Mouse (Mus musculus) thymus, postnatal 0 days (tissue): ENCODE results near the gene Rnd3. TPM values are rescaled to one million over a fixed set of nuclear protein-coding genes. Genes with fewer than 3 reads are reported as not detected.

ENCODE experiments used
- DNase-seq: peaks from one replicate; pipeline ENCODE4 v3.0.0-alpha.2; 2015; ENCODE audit warnings: low spot score
- polyA plus RNA-seq: library from polyadenylated mRNA; unstranded; fragments of >200 nt; fragmentation: Nextera tagmentation; extraction: Ambion mirVana; gene quantifications from 2 replicates; pipeline ENCODE4 v1.2.1, GENCODE M21; 2015

Rnd3 gene
- 7.4 and 7.8 TPM in 2 replicates for polyA plus RNA-seq

DNA sequence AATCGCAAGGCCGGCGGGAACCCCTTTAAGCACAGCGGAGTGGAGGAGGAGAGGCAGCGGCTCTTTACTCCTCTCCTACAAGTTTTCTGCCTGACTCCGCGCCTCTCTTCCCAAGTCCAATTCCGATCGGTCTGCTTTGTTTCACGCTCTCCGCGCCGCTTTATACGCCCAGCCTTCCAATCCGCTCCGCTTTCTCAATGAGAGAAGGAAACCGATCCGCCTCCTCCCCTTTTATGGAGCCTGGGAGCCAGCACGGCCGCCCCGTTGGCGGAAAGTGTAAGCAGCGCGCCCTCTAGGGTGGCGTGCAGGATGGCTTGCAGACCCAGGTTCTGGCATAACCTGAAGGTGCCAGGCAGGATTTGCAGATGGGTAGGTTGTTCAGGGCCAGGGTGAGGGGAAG is at the start of gene Rnd3:
Rnd3 (minus strand) TSS at position 137 of the 400 bp plus-strand sequence.
- DNase-seq: peak; percentile 57

DNA sequence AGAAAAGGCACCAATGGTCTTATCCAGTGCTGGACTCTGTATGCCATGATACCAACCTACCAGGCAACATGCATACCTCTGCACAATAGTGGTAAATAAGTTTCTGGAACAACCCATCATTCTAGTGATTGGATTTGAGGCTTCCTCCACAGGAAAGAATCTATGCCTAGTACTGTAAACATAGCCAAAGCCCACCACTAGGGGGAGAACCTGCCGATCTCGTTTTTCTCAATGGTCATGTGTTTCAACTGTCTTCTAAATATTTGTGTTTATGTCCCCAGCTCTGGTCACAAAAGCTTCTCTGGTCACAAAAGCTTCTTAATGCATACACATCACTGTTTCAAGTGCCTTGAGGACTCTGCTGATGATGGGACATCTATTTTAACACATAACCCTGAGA is 43.4 kb upstream of the Rnd3 start:
- DNase-seq: no peak

DNA sequence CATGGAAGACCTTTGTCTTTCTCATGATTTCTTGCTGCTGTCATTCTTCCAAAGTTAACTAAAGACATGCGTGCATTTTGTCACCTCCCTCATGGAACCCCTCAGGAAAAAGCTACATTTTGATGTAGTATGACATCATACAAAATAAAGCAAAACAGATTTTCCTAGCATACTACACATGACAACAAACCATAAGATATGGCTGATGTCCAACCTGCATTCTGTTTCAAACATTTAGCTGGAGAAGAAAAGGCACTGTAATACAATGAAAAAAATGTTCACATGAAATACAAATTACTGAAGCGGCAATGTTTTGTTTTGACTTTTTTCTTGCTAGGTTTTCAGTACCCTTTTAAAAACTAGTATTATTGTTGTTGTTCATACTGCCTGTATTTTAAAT is 36.9 kb upstream of the Rnd3 start:
- no peak for DNase-seq

DNA sequence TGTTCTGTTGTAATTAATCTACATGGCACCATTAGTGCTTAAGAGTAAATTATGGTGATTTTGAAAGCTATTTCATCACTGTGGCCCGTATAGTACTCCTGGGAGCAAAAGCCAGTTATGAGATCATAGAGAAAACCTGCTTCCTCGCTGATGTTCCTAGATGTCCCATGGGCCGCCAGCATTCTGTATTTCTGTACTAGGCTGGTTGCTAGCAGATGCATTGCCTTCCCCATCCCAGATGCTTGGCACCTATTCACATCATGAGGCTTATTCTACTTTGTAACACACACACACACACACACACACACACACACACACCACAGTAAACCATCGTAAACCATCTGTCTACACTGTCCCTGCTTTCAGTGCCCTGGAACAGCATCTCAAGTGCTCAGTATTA is 34.1 kb upstream of the Rnd3 start:
- no peak for DNase-seq

DNA sequence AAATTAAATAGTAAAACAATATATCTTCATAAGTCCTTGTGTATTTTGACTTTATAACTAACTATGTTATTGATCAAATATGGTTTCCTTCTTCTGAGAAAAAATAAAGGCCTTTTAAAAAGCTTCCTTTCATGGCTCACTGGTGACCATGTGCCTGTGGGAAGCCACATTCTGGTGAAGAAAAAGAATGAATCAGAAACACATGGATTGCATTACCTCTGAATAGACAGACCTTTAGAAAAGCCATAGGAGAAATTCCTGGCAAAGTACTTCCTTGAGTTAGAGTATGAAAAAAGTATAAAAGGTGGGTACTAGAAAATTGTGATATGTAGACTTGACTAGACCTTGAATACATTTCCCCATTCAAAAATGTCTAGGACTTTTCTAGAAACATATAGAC is 32.5 kb upstream of the Rnd3 start:
- DNase-seq: no peak

DNA sequence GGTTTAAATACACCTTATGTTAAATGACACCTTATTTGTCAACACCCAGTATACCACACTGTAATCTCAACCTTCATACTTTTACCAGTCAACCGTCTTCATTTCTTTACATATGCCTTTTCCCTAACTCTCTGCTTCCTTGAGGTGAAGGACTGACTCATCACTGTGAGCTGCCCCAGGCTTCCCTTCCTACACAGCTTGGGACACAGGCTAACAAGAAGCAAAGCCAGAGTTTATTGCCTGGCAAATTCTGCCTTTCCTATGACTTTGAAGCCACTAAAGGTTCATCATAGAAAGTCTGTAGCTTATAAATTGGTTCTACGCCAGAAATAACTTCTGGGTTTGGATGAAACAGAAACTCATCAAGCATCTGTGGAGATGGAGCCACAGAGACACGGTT is 30.2 kb upstream of the Rnd3 start:
- DNase-seq: no peak

DNA sequence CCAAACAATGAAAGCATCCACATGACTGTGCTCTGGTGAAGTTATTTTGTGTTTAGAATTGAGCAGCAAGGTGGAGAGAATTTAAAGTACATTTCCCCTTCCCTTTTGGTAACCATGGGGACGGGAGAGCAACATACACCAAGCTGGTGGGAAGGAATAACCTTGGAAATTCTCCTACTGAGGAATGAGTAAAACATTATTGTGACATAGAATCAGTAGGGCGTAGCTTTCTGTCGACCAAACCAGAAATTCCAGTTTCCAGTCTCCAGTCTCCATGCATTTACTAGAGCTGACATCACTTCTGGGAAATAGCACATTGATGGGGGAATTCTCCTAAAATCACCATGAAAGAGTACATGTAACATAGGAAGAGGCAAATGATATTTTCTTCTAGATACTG is 28.7 kb upstream of the Rnd3 start:
- no peak for DNase-seq

DNA sequence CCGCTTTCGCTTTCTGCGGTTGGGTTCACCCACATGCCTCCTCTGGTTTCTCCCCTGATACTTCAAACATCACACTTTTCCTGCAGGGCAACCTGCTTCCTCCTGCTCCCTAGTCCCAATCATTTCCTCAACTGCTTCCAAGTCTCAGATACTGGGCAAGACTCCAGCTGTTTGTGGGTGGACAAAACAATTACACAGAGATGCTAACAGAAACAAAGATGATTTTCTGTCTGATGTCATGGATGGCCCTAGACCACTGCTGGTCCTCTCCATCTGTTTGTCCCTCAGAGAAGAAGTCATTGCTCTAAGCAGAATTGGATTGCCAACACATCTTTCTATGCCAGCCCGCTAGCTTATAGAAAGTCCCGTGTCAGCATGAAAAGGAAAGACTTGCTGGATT is 26.4 kb upstream of the Rnd3 start:
- DNase-seq: no peak

DNA sequence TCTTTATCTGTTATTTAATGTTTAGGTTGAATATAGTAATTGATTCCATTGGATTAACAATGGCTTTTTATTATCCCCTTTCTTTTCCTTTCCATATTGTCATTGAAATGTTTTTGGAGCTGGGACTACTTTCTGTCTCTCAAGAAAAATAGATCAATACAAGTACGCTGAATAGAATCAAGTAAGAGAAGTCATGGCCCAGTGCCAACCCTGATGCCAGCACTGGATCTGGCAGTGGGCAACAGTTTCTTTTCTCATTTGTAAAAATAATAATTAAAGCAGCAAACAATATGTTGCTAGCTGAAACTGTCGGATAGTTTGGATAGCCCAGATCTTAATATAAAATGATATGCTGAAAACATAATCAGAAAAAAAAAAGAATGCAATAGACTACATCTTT is 12.2 kb upstream of the Rnd3 start:
- no peak for DNase-seq

DNA sequence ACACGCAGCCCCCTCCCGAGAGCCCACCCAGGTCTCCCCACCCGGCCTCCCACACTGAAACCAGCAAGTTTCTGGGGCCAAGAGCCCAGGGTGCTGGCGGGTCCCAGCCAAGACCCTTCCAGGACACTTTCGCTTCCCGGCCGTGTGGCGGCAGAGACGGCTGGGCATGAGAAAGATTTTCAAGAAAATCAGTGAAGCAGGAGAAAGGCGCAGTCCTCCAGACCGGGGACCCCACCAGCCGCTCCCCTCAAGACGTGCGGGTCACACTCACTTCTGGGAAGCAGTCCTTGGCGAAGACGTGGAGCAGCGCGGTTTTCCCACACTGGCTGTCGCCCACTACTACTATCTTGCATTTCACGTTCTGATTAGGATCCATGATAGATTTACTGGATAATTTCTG is 457 bp downstream of the Rnd3 start:
- DNase-seq: no peak

DNA sequence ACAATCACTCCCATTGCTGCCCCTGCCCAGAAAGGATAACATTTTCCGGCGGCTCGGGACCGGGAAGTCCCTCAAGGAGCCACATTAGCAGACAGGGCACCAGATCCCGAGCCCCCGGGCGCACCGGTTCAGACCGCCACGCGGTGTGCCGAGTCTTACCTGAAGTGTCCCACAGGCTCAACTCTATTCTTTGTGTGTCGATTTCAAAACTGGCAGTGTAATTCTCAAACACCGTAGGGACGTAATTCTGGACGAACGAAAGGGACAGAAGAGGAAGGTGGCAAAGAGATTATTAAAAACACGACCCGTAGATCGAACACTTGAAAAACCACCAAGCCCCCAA is 875 bp downstream of the Rnd3 start:
- no peak for DNase-seq

DNA sequence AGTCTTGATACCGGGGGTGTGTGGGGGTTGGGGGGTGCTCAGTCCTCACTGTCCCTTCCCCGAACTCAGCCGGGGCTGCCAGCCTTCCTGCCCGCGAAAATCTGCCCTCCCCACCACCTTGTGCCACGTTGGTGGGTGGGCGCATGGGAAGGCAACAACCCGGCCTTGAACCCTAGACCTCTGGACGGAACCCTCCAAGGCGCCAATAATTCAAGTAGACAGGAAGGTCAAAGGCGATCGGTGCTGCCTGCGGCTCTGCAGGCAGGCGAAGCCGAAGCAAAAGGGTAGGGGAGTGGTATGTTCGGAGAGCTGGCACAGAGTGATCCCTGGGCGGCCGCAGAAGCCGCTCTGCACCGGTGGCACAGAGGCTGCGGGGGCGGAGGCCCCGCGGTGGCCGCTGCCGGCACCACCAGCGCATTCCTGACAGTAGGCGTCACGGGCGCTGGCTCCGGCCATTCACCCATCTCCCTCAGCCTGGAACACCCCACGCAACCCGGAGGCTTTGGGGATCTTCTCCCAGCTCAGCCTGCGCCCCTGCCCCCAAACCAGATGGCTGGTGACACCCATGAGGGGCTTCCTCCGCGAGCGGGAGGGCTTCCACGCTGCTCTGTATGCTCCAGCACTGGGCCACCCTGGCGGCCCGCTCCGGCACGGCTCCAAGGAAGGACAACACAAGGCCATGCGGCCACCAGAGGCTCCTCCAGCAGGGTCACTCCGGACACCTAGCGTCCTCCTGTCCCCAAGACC is 1.4 kb downstream of the Rnd3 start:
- peak; percentile 12 for DNase-seq

DNA sequence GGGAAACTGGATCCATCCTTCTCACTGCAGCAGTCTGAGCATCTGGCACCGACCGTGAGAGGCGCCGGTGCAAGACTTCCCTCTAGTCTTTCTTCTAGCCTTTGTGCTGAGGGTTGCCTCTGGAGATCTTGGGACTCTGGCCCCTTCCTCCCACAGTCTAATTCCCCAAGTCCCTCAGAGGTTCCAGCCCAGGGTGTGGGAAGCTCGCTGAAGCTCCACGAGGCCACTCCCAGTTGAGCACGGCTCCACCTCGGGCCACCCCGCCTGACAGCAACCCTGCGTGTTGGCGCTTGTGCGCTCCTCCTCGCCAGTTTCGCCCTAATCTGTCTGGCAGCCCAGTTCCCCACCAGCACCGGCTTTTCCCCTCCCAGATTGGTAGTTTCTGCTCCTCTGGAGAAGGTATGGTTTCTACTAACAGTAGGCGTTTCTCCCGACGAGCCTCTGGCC is 2.0 kb downstream of the Rnd3 start:
- DNase-seq: no peak

DNA sequence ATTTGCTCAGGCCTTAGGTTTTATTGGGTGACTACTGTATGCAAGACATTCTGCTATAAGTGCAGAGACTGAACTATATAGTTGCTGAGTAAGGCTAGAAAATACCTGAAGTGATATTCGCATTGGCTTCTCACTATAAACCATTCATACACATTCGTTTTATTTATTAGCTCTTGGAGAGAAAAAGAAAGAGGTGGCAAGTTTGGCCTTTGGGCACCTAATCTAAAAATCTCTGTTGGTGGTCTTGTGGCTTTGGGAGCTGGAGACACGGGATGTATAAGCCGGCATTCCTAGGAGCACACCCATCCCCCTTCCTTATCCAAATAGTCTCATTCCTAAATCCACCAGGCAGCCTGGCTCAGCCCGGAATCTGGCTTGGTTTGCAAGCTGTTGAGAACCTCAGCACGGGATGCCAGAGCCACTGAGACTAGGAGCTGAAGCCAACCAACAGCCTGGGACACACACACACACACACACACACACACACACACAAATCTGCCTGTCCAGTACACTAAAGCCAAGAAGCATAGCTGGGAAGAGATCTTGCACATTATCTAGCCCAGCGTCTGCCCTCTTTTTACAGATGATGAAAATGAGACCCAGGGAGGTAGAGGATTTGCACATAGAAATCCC is 3.0 kb downstream of the Rnd3 start:
- no peak for DNase-seq

DNA sequence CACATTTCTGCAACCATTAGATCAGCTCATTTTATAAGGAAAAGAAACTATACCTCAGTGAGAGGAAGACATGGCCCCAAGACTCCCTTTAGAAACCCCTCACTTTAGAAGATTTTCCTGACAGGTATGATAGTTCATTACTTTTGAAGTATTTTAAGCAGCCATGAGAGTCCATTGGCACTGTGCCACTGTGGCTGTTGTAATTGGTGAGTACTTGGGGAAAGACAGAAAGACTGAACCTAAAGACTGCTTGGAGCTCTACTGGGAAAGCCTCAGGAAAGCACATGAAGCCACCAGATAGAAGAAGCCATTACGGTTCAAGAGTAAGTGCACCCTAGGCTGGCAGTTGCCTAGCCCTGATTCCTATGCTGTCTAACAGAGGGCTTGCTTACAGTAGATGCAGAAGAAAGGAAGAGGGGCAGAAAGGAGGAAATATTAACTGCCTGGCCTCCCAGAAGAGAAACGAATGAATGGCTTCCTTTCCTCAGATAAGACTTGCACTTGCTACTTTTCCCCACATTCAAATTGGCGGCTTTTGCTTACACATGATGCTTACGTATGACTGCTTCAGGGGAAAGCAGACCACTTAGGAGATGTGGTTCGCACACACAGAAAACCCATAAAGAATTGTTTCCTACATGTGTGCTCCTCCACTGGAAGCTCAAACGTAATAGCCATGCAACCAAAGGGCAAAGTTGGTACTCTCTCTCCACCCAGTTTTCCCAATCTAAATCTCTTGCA is 4.4 kb downstream of the Rnd3 start:
- DNase-seq: no peak

DNA sequence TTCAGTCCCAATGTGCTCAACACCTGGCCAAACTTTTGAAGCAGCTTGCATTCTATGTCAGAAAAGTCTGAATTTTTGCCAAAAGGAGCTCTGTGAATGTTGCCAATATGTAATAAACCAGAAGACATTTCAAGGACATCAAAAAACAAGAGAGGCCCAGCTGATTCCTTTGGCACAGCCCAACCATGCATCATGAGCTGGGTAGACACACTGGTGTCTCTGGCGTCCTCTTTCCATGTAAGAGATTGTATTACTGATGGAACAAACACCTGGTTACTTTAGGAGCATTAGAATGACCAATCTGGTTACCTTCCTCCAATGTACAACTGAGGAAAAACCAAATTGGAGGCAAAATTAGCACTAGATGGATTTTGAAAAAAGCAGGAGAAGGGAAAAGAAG is 6.5 kb downstream of the Rnd3 start:
- DNase-seq: no peak

DNA sequence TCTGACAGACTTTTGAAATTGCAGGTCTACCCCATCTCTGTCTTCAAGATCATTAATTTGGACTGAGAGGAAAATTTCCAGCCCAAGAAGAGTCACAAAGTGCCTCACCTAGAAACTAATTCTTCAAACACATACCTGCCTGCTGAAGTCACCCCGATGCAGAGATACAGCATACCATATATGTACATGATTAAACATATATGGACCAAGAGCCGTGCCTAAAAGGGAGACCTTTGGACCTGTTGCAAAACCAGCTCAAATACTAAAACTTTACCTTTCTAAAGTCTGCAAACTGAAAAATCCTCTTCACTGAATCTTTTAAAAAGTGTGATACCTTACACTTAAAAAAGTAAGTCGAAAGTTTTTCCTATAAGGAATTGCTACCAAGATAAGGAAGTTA is 7.6 kb downstream of the Rnd3 start:
- DNase-seq: no peak

DNA sequence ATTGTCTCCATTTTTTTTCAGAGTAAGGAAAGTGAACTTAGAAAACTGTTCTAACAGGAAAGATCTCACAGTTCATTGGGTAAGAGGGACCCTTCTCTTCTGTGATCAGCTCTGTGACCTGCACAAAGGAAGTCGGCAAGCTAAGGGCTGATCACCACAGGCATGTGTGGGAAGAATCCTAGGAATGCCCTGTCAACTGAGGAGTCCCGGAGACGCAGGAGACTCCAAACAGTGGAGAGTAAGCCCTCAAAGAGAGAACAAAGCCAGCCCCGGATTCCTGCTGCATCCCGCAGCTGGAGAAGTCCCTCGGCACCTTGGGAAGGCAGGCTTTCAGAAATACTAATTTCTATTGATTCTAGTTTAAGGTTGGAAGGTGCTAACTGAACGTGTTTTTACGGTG is 8.4 kb downstream of the Rnd3 start:
- no peak for DNase-seq

DNA sequence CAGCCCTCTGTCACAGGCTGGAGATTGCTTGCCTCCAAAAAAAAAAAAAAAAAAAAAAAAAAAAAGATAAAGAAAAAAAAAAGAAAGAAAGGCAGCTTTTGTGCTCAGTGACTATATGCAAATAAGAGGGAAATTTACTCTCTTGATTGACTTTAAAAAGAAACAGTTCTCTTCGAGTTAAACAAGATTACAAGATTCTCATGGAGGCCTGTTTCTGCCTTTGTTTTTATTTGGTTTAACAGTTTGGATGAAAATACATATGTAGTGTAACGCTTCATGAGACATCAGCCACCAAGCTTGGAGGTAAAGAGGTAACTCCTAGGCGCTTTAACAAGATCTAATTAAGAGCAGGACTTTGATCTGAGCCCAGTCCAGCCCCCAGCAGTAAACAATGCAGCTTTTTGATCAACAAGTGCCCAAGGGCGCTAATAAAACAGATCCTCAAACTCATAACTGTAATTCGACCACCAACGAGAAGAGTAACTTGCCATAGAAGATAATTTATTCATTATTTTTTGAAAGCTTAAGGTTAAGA is 8.9 kb downstream of the Rnd3 start:
- DNase-seq: no peak

DNA sequence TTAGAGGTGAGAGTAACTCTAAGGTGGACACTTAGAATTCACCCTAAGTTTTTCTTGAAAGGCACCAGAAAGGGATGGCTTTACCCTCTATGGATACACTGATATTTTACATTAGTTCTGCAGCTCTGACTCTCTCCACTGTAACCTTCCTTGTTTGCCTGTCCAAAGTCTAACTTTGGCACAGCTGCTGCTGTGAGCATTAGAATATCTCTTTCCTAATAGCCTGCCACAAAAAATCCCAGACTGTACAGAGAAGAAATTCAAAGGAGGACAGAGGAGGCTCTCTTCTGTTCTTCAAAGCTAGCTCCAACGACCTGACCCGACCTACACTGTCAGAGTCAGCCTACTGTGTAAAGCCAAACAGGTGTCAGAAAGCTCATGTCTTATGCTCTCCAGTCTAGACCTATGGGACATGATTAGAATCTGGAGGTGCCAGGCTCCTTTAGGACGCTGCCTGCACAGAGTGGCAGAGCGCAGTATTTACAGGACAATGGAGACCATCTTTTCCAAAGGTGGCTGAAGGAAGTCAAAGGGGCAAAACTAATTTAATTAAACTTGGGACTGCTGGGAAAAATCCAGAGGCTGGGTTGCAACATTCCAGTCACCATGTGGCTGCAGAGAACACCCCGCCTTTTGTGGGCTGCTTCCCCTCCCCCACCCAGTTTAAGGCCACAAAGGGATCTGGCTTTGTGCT is 9.5 kb downstream of the Rnd3 start:
- no peak for DNase-seq

DNA sequence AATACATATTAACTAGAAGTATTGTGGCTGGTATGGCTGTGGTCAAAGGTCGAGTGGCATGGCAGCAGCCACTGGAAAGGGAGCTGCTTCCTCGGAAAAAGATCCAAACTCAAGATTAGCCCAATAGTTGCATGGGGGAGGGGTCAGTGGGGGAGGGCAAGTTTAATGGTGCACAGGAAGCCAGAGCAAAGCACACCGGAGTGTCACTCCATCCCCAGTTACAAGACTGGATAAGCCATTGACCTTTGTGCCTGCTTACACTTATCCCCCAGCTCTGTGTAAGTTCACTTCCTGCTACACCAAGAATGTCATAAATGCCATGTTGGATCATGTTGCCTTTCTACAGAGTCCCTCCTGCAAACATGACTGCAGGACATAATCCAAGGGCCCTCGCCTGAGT is 11.2 kb downstream of the Rnd3 start:
- DNase-seq: no peak

DNA sequence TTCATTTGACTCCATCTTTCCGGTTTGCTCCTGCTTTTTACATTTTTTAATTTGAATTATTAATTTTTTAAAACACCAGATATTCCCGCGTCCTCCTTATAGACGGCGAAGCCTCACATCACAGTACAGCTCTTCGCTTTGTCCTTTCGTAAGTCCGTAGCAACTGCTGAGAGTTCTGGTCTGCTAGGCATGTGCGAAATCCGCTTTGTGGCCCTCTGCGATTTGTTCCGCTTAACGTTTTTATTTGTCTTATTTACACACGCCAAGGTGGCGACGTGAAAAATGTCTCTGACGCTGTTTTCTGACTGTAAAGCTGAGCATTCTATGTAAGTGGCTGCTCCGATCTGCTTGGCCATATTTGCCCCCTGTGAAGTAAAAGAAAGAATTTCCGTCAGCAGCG is 16.7 kb downstream of the Rnd3 start:
- no peak for DNase-seq
